Mouse (Mus musculus) monocyte, adult 2 months (primary cell): ENCODE measurements at regions not wholly inside any gene's neighbourhood (a gene's known extent, or its start where the extent isn't known, plus 50 kb on each side); places are given as distances from the start of the nearest gene placed in this dataset.

Source experiments
- DNase-seq, 2 experiments: peaks; one replicate each; pipeline ENCODE4 v3.0.0; 2022; ENCODE audit warnings: low spot score in 2 of 2, low read depth in 1 of 2

GRCm38 (mm10) chr9:72217296-72218028, 57.2 kb upstream of the Zfp280d start:
- no peak for DNase-seq

DNA sequence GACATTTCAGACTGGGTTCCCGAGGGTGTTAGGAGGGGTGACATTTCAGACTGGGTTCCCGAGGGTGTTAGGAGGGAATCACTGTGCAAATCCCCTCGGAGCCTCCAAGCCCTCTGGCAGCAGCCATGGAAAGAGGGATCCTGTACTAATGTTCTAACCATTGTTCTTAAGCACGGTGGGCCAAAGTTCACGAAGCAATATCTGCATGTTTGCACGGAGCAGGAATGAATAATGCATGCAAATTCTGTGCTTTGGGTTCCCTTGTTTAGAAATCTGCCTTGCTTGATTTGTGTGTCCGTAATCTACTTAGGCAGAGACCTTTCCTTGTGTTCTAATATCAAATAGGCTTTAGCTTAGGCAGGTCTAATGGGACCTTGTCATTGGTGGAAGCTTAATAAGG, 55.9 kb upstream of the Zfp280d start:
- no peak for DNase-seq

DNA sequence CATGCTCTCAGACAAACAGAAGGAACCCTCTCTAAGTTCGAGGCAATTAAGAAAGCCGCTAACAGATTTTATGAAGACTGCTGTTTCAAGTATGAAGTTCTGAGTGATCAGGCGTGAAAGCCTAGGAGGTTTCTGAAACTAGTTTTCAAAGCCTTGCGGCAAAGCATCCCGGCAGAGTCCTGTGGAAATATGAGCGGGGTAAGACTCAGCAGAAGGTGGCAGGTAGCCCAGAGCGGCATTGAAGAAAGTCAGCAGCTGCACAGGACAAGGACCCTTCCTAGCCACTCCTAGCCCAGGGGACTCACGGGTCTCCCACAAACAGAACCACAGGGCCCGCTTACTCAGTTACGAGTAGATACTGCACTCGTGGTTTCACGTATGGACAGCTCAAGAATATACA, 54.8 kb upstream of the Zfp280d start:
- no peak for DNase-seq

GRCm38 (mm10) chr9:72221333-72221732, 53.3 kb upstream of the Zfp280d start:
- no peak for DNase-seq
